17 mouse cellular contexts compared by ENCODE assay signal in the genomic region with DNA sequence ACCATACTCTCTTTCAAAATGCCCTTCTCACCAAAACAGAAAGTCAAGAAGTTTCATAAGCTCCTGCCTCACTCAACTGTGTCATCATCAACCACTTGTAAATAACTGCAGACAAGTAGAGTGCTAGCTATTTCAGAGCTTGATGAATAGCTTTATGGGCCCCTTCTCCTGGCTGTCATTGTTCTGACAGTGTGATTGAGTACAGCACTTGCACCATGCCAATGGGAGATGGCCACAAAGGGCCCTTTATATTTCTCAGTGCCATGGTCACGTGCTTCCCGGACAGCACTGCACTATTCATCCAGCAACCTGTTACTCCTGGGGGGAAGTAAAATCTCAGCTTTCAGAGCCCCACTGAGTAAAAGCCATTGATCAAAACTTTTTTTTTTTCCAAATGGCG.
DNase-seq lines count a peak whose midpoint lies in the region; ATAC-seq and TF ChIP-seq lines count a peak whose summit lies in the region.
"Had no signal": no experiment of that assay in that cellular context is flagged by ENCODE, and none has a peak within 500 bp of the region (broad histone marks: within the 10 kb centered on the region; RNA-seq: fewer than 3 reads in every experiment).

No protein-coding gene starts in this region.

- H3K36me3 ChIP-seq in limb, embryonic 14.5 days (ENCODE audit: control insufficient read depth, insufficient read depth, low read length), result no peaks in the 10 kb centered on the region
- H3K36me3 ChIP-seq in limb, embryonic 10.5 days, result no peaks in the 10 kb centered on the region
- no peaks in the 10 kb centered on the region for H3K36me3 ChIP-seq in embryonic facial prominence, embryonic 10.5 days (replicated peaks)
- no peaks in the 10 kb centered on the region for H3K36me3 ChIP-seq in neural tube, embryonic 13.5 days
- H3K36me3 ChIP-seq: embryonic facial prominence, embryonic 15.5 days; limb, embryonic 12.5 days; midbrain, embryonic 10.5 days had no signal

- no peak overlapping the region for H3K4me3 ChIP-seq in limb, embryonic 14.5 days (replicated peaks; ENCODE audit: low read length)
- no peak overlapping the region for H3K4me3 ChIP-seq in limb, embryonic 10.5 days
- H3K4me3 ChIP-seq in embryonic facial prominence, embryonic 10.5 days, result no peak overlapping the region
- no peak overlapping the region for H3K4me3 ChIP-seq in neural tube, embryonic 13.5 days
- H3K4me3 ChIP-seq: embryonic facial prominence, embryonic 15.5 days; limb, embryonic 12.5 days; midbrain, embryonic 10.5 days had no signal

- no peak overlapping the region for H3K4me2 ChIP-seq in limb, embryonic 14.5 days (replicated peaks; ENCODE audit: low read depth, low read length, severe bottlenecking)
- H3K4me2 ChIP-seq in neural tube, embryonic 13.5 days, result no peak overlapping the region
- H3K4me2 ChIP-seq: embryonic facial prominence, embryonic 15.5 days; limb, embryonic 12.5 days had no signal

- no peak overlapping the region for H3K9ac ChIP-seq in limb, embryonic 14.5 days (ENCODE audit: low read depth, low read length, severe bottlenecking)
- H3K9ac ChIP-seq in neural tube, embryonic 13.5 days, result no peak overlapping the region
- H3K9ac ChIP-seq: embryonic facial prominence, embryonic 15.5 days; limb, embryonic 12.5 days had no signal

- no peak for DNase-seq in limb, embryonic 14.5 days (ENCODE audit: low spot score)
- DNase-seq in limb, embryonic 10.5 days (ENCODE audit: low spot score), result no peak
- peak; percentile 12 for DNase-seq in embryonic facial prominence, embryonic 10.5 days (ENCODE audit: low spot score)
- DNase-seq in forelimb bud, embryonic 11.5 days (ENCODE audit: low read depth, low spot score), result peak; percentile 5
- no peak for DNase-seq in adrenal gland, postnatal 36 days
- DNase-seq in adipocyte (ENCODE audit: low spot score), result no peak
- DNase-seq: cerebellum, adult 8-10 months; kidney, postnatal 36 days; layer of hippocampus, postnatal 36 days; right cerebral cortex, postnatal 4 days; thymus, postnatal 14 days had no signal

- 0 out of 2 replicates have a peak, but pooled peaks have one; percentile 53 for ATAC-seq in limb, embryonic 14.5 days (ENCODE audit: low FRiP score, low read depth)
- ATAC-seq in neural tube, embryonic 13.5 days (ENCODE audit: low read depth), result peak; percentile 59
- ATAC-seq: inflammation-experienced regulatory T-cells, adult 6 months; lung, postnatal 0 days had no signal

- H3K27me3 ChIP-seq in limb, embryonic 14.5 days (ENCODE audit: control insufficient read depth, insufficient read depth, low read length), result no peaks in the 10 kb centered on the region
- no peaks in the 10 kb centered on the region for H3K27me3 ChIP-seq in limb, embryonic 10.5 days (ENCODE audit: low read depth, poor library complexity, severe bottlenecking)
- H3K27me3 ChIP-seq in embryonic facial prominence, embryonic 10.5 days (replicated peaks; ENCODE audit: low read depth, poor library complexity, severe bottlenecking), result no peaks in the 10 kb centered on the region
- H3K27me3 ChIP-seq in neural tube, embryonic 13.5 days, result 0 out of 2 replicates have a peak, but pooled peaks cover 3% of the 10 kb centered on the region
- H3K27me3 ChIP-seq: embryonic facial prominence, embryonic 15.5 days; limb, embryonic 12.5 days had no signal

- 69% methylated on average over 3 of the region's 3 CpGs for WGBS in limb, embryonic 14.5 days
- WGBS in limb, embryonic 10.5 days, result 74% methylated on average over 3 of the region's 3 CpGs
- 48% methylated on average over 3 of the region's 3 CpGs for WGBS in embryonic facial prominence, embryonic 10.5 days
- 27% methylated on average over 3 of the region's 3 CpGs for WGBS in neural tube, embryonic 13.5 days

- TF ChIP-seq POLR2A in limb, embryonic 14.5 days (IDR thresholded peaks at IDR 0.05; ENCODE audit: borderline replicate concordance, extremely low read depth, insufficient read depth, insufficient read length), result no peak

- H3K27ac ChIP-seq in limb, embryonic 14.5 days (replicated peaks; ENCODE audit: low read depth, low read length), result no peak overlapping the region
- H3K27ac ChIP-seq in limb, embryonic 10.5 days, result no peak overlapping the region
- no peak overlapping the region for H3K27ac ChIP-seq in embryonic facial prominence, embryonic 10.5 days (replicated peaks)
- H3K27ac ChIP-seq in neural tube, embryonic 13.5 days (replicated peaks), result no peak overlapping the region
- H3K27ac ChIP-seq: embryonic facial prominence, embryonic 15.5 days; limb, embryonic 12.5 days; midbrain, embryonic 10.5 days had no signal

- no peaks in the 10 kb centered on the region for H3K9me3 ChIP-seq in limb, embryonic 14.5 days (ENCODE audit: control insufficient read depth, low read length)
- H3K9me3 ChIP-seq in limb, embryonic 10.5 days (replicated peaks), result no peaks in the 10 kb centered on the region
- no peaks in the 10 kb centered on the region for H3K9me3 ChIP-seq in embryonic facial prominence, embryonic 10.5 days
- H3K9me3 ChIP-seq in neural tube, embryonic 13.5 days, result no peaks in the 10 kb centered on the region
- H3K9me3 ChIP-seq: embryonic facial prominence, embryonic 15.5 days; limb, embryonic 12.5 days; midbrain, embryonic 10.5 days had no signal

- H3K4me1 ChIP-seq in limb, embryonic 14.5 days (ENCODE audit: control insufficient read depth, insufficient read depth, low read length), result no peaks in the 10 kb centered on the region
- no peaks in the 10 kb centered on the region for H3K4me1 ChIP-seq in limb, embryonic 10.5 days
- peaks cover 3% of the 10 kb centered on the region; the same call in 1 of the 2 replicates for H3K4me1 ChIP-seq in embryonic facial prominence, embryonic 10.5 days
- peaks cover 15% of the 10 kb centered on the region for H3K4me1 ChIP-seq in neural tube, embryonic 13.5 days (replicated peaks)
- H3K4me1 ChIP-seq: embryonic facial prominence, embryonic 15.5 days; limb, embryonic 12.5 days; midbrain, embryonic 10.5 days had no signal

Comparison
In these comparisons a context has a peak if more than half of its experiments do, and no peak if none do; other contexts are left out.
1. DNase-seq: peak in embryonic facial prominence, embryonic 10.5 days (single experiment) and forelimb bud, embryonic 11.5 days (single experiment); none in limb, embryonic 14.5 days (single experiment), limb, embryonic 10.5 days (single experiment), adrenal gland, postnatal 36 days (0 of 2) and adipocyte (single experiment).